Mouse (Mus musculus): ENCODE data around the gene Bdh1. TPM values are rescaled to one million over a fixed set of nuclear protein-coding genes. Genes with fewer than 3 reads are reported as not detected.

The Bdh1 gene
- polyA plus RNA-seq, 1 experiment, result 78.8 TPM

DNA sequence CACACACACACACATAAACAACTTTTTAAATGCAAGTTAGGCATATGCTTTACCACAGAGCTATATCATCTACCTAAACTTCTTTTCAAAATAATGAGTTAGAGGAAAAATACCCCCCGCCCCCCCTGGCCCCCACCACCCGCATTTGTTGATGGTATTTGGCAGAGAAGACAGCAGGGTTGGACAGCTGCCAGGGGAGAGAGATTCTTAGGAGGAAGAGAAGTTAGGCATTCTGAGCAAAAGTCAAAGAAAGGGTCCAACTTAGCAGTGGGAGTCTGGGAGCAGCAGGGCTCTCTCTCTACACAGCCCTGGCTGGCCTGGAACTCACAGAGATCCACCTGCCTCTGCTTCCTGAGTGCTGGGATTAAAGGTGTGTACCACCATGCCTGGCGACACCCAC lies 3.4 kb upstream of the Bdh1 start:
- Histone ChIP-seq H3K36me3 (ENCODE audit: control insufficient read depth, insufficient read depth, low read length) (no peaks in the 10 kb centered on the region), H3K27ac (ENCODE audit: control insufficient read depth, insufficient read depth, low read length) (no peak overlapping the region), H3K27me3 (ENCODE audit: control insufficient read depth, insufficient read depth, low read length) (no peaks in the 10 kb centered on the region), H3K4me1 (replicated peaks; ENCODE audit: control insufficient read depth, insufficient read depth, low read length) (no peaks in the 10 kb centered on the region), H3K4me3 (ENCODE audit: control insufficient read depth, insufficient read depth, low read length) (no peak overlapping the region)
- no peak for DNase-seq
- TF ChIP-seq CTCF (IDR thresholded peaks at IDR 0.05; ENCODE audit: borderline replicate concordance, control insufficient read depth, extremely low read depth, insufficient read depth, low read length, poor library complexity), result no peak
- TF ChIP-seq POLR2A (IDR thresholded peaks at IDR 0.05; ENCODE audit: control insufficient read depth, extremely low read depth, insufficient read depth, low read length, poor library complexity), result no peak
- WGBS, result 80% methylated on average over 3 of the region's 3 CpGs

DNA sequence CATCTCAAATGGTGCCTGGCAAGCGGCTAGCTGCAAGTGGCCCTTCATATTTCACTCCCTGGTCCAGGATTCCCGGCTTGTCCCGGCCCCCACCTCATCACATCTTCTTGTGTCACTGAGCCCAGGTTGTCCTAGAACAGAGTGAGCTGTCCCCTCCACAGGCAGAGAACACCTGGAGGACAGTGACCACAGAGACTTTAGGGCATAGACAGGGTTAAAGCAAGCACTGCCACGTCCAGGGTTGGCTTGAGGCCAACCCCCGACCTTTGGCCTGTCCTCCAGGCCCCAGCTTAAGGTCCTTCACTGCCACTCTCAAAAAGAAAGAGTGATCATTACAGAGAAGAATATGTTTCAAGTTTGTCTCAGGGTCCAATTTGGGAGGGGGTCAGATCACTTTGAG lies 2.6 kb upstream of the Bdh1 start:
- 92% methylated on average over 5 of the region's 5 CpGs for WGBS
- no peak overlapping the region for H3K27ac ChIP-seq (ENCODE audit: control insufficient read depth, insufficient read depth, low read length)
- no peak overlapping the region for H3K4me3 ChIP-seq (ENCODE audit: control insufficient read depth, insufficient read depth, low read length)
- H3K36me3 ChIP-seq (ENCODE audit: control insufficient read depth, insufficient read depth, low read length), result no peaks in the 10 kb centered on the region
- TF ChIP-seq CTCF (IDR thresholded peaks at IDR 0.05; ENCODE audit: borderline replicate concordance, control insufficient read depth, extremely low read depth, insufficient read depth, low read length, poor library complexity) (no peak), POLR2A (IDR thresholded peaks at IDR 0.05; ENCODE audit: control insufficient read depth, extremely low read depth, insufficient read depth, low read length, poor library complexity) (no peak)
- H3K4me1 ChIP-seq (replicated peaks; ENCODE audit: control insufficient read depth, insufficient read depth, low read length), result 0 out of 2 replicates have a peak, but pooled peaks cover 4% of the 10 kb centered on the region
- no peaks in the 10 kb centered on the region for H3K27me3 ChIP-seq (ENCODE audit: control insufficient read depth, insufficient read depth, low read length)
- no peak for DNase-seq

DNA sequence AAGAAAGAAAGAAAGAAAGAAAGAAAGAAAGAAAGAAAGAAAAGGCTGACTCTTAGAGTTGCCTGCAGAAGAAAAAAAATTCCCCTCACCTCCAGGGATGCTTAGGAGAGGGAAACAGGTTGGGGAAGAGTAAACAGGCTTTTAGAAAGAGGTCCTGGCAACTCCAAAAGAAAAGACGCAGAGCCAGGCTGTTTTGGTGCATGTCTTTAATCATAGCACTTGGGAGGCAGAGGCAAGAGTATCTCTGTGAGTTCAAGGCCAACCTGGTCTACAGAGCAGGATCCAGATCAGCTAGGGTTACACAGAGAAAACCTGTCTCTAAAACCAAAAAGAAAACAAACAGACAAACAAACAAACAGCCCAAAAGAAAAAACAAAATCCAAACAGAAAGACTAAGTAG lies 642 bp downstream of the Bdh1 start:
- Histone ChIP-seq H3K4me3 (ENCODE audit: control insufficient read depth, insufficient read depth, low read length) (no peak overlapping the region), H3K27me3 (ENCODE audit: control insufficient read depth, insufficient read depth, low read length) (no peaks in the 10 kb centered on the region), H3K27ac (ENCODE audit: control insufficient read depth, insufficient read depth, low read length) (no peak overlapping the region), H3K4me1 (replicated peaks; ENCODE audit: control insufficient read depth, insufficient read depth, low read length) (peaks cover 9% of the 10 kb centered on the region), H3K36me3 (ENCODE audit: control insufficient read depth, insufficient read depth, low read length) (no peaks in the 10 kb centered on the region)
- WGBS, result 96% methylated on average over 1 of the region's 1 CpGs
- TF ChIP-seq CTCF (IDR thresholded peaks at IDR 0.05; ENCODE audit: borderline replicate concordance, control insufficient read depth, extremely low read depth, insufficient read depth, low read length, poor library complexity) (no peak), POLR2A (IDR thresholded peaks at IDR 0.05; ENCODE audit: control insufficient read depth, extremely low read depth, insufficient read depth, low read length, poor library complexity) (no peak)
- no peak for DNase-seq

DNA sequence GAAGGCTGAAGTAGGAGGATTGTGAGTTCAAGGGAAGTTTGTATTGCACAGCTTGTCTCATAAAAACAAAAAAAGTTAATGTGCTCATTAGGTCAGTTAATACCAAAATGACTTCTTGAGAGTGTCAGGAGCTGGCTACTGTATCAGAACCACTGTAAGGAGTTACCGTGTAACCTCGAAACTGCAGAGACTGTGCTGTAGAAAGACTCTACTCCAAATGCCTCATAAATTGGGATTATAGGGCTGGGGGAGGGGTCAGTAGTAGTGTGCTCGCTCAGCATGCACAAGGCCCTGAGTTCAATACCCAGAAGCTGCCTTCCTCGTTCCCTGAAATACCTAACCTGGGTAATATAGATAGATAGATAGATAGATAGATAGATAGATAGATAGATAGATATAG lies 1.3 kb downstream of the Bdh1 start:
- Histone ChIP-seq H3K27ac (ENCODE audit: control insufficient read depth, insufficient read depth, low read length) (no peak overlapping the region), H3K4me1 (replicated peaks; ENCODE audit: control insufficient read depth, insufficient read depth, low read length) (peaks cover 12% of the 10 kb centered on the region), H3K27me3 (ENCODE audit: control insufficient read depth, insufficient read depth, low read length) (no peaks in the 10 kb centered on the region), H3K36me3 (ENCODE audit: control insufficient read depth, insufficient read depth, low read length) (no peaks in the 10 kb centered on the region), H3K4me3 (ENCODE audit: control insufficient read depth, insufficient read depth, low read length) (no peak overlapping the region)
- TF ChIP-seq CTCF (IDR thresholded peaks at IDR 0.05; ENCODE audit: borderline replicate concordance, control insufficient read depth, extremely low read depth, insufficient read depth, low read length, poor library complexity) (no peak), POLR2A (IDR thresholded peaks at IDR 0.05; ENCODE audit: control insufficient read depth, extremely low read depth, insufficient read depth, low read length, poor library complexity) (no peak)
- no peak for DNase-seq
- 98% methylated on average over 4 of the region's 4 CpGs for WGBS

DNA sequence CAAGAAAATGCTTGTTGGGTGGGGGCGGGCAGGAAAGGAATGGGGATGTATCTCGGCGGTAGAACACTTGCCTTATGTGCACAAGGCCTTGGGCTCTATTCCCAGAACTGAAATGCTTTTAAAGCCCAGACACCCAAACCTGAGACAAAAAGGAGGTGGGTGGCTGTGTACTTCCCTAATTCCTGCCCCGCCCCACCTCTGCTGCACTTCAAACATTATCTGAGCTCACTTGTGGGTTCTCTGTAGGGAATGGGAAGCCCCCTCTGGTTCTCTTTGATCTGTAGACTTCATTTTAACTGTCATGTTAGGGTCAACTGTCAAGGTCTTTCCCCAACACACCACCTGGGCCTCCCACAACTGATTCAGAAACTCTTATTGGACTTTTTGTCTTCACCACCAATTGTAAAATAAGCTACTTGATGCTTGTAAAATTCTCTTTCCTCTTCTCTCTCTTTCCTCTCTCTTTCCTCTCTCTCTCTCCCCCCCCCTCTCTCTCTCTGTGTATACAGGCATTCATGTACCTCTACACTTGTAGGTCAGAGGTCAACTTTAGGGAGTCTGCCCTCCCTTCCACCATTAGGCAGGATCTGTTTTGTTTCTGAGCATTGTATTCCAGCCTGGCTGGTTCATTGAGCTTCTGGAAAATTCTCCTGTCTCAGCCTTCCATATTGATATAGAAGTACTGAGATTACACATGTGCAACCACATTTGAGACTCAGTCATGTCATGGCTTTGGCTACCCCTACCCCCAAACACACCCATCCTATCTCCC lies 2.5 kb downstream of the Bdh1 start:
- no peak overlapping the region for H3K27ac ChIP-seq (ENCODE audit: control insufficient read depth, insufficient read depth, low read length)
- TF ChIP-seq CTCF (IDR thresholded peaks at IDR 0.05; ENCODE audit: borderline replicate concordance, control insufficient read depth, extremely low read depth, insufficient read depth, low read length, poor library complexity), result no peak
- TF ChIP-seq POLR2A (IDR thresholded peaks at IDR 0.05; ENCODE audit: control insufficient read depth, extremely low read depth, insufficient read depth, low read length, poor library complexity), result no peak
- H3K27me3 ChIP-seq (ENCODE audit: control insufficient read depth, insufficient read depth, low read length), result no peaks in the 10 kb centered on the region
- 6% methylated on average over 4 of the region's 4 CpGs for WGBS
- peaks cover 12% of the 10 kb centered on the region for H3K4me1 ChIP-seq (replicated peaks; ENCODE audit: control insufficient read depth, insufficient read depth, low read length)
- no peaks in the 10 kb centered on the region for H3K36me3 ChIP-seq (ENCODE audit: control insufficient read depth, insufficient read depth, low read length)
- no peak overlapping the region for H3K4me3 ChIP-seq (ENCODE audit: control insufficient read depth, insufficient read depth, low read length)
- DNase-seq, result peak; percentile 25

DNA sequence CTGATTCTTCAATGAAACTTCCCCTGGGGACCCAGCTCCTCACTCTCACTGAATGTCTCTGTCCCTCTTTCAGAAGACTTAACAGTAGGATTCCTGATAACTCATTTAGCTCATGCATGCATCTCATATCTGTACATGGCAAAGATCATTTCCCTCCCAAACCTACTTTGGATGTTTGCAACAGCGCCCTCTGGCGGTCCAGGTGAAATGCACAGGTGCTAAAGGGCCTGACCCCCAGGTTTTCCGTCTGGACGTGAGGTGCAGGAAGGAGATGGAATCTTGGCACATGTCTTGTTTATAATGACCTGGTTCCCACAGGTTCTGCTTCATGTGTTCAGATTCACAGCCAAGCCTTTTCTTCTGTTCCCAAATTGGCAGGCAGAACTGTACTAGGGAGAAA lies 3.4 kb downstream of the Bdh1 start:
- 8% methylated on average over 4 of the region's 4 CpGs for WGBS
- no peaks in the 10 kb centered on the region for H3K27me3 ChIP-seq (ENCODE audit: control insufficient read depth, insufficient read depth, low read length)
- no peaks in the 10 kb centered on the region for H3K36me3 ChIP-seq (ENCODE audit: control insufficient read depth, insufficient read depth, low read length)
- H3K4me1 ChIP-seq (replicated peaks; ENCODE audit: control insufficient read depth, insufficient read depth, low read length), result peaks cover 16% of the 10 kb centered on the region
- H3K27ac ChIP-seq (ENCODE audit: control insufficient read depth, insufficient read depth, low read length), result no peak overlapping the region
- H3K4me3 ChIP-seq (ENCODE audit: control insufficient read depth, insufficient read depth, low read length), result no peak overlapping the region
- peak; percentile 81; the same call in 1 of the 2 replicates for TF ChIP-seq CTCF (IDR thresholded peaks at IDR 0.05; ENCODE audit: borderline replicate concordance, control insufficient read depth, extremely low read depth, insufficient read depth, low read length, poor library complexity)
- TF ChIP-seq POLR2A (IDR thresholded peaks at IDR 0.05; ENCODE audit: control insufficient read depth, extremely low read depth, insufficient read depth, low read length, poor library complexity), result no peak
- peak; percentile 86 for DNase-seq

All from thymus, adult 2 months (tissue).